Mouse (Mus musculus) induced T-regulatory cell, adult 2 months (primary cell): ENCODE data around the gene Sfpq.
"Not testable (repeated sequence)": the region's sequence is repeated elsewhere in the genome, so short reads cannot be mapped to it uniquely, and the experiment has no call there.

Experiments
- DNase-seq: peaks from one replicate; pipeline ENCODE4 v3.0.0-alpha.2; 2012; ENCODE audit warnings: low read depth

Sfpq gene

DNA sequence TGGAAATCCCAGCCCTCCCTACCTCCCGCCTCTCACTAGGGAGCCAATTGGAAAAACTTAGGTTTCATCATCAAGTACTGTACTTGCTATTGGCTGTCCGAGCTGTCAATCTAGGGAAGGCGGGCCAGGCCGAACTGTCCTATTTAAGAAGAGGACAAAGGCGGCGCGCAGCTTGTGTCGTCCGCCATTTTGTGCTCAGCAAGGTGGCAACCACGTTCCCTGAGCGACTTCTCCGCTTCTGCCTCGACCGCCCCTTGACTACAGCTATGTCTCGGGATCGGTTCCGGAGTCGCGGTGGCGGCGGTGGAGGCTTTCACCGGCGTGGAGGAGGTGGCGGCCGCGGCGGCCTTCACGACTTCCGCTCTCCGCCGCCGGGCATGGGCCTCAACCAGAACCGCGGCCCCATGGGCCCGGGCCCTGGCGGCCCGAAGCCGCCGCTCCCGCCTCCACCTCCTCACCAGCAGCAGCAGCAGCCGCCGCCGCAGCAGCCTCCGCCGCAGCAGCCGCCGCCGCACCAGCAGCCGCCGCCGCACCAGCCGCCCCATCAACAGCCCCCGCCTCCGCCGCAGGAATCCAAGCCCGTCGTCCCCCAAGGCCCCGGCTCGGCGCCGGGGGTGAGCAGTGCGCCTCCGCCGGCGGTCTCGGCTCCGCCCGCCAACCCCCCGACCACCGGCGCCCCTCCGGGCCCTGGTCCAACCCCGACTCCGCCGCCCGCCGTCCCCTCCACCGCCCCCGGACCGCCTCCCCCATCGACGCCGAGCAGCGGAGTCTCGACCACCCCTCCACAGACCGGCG lies at the start of gene Sfpq:
TSS of gene Sfpq (plus strand) at position 174 of the 795 bp plus-strand sequence.
- peak; percentile 100 for DNase-seq

DNA sequence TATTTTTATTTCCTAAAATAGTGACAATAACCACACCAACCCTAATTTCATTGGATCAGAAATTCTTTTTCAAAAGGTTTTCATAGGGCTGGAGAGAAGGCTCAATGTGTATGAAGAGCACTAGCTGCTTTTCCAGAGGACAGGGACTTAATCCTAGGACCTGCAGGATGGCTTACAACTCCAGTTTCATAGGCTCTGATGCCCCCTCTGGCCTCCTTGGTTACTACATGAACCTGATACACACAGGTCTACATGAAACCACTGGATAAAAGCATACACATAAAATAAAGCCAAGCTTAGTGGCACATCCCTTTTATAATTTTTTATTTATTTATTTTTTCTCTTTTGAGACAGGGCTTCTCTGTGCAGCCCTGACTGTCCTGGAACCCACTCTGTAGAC lies 43.7 kb upstream of the Sfpq start:
- peak; percentile 60 for DNase-seq

DNA sequence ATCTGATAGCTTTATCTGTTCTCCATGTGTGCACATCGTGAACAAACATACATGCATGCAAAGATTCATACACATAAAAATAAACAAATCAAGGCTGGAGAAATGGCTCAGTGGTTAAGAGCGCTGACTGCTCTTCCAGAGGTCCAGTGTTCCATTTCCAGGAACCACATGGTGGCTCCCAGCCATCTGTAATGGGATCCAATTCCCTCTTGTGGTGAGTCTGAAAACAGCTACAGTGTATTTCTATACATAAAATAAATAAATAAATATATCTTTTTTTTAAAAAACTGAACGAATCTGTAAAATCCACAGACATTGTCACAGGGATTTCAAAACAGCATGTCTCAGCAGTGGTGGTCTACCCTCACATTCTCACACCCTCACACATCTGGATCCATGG lies 42.4 kb upstream of the Sfpq start:
- no peak for DNase-seq

- DNase-seq, result no peak
Observed at GRCm38 (mm10) chr4:126983321-126983720, 37.8 kb upstream of the Sfpq start.

GRCm38 (mm10) chr4:126983736-126984525 lies 37.2 kb upstream of the Sfpq start:
- DNase-seq, result not testable (repeated sequence)

DNA sequence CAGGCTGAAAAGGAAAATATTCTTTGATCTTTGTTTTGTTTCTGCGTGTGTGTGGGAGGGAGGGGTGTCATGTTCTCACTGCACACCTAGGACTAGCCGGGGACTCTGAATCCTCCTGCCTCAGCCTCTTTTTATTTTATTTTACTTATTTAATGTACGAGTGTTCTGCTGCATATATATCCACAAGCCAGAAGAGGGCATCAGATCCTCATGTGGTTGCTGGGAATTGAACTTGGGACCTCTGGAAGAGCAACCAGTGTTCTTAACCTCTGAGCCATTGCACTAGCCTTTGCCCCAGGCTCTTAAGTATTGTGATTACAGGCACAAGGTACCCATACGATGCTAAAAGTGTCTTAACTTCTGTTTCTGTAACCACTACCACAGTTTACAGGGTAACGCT lies 34.4 kb upstream of the Sfpq start:
- DNase-seq, result no peak

DNA sequence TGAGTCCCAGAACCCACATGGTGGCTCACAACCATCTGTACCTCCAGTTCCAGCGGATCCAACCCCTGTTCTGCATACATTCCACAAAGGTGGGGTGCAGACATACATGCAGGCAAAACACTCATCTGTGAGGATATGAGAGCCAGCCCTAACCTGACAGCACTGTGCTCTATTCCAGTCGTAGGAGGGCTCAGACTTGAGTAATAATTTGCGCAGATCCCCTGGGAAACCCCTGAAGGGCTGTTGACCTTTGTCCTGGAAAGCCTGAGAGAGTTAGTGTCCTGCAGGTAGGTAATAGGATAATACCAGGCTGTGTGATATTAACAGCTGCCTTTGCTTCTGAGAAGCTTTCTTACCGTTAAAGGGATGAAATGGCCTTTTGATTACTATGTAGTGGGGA lies 32.6 kb upstream of the Sfpq start:
- DNase-seq, result no peak

DNA sequence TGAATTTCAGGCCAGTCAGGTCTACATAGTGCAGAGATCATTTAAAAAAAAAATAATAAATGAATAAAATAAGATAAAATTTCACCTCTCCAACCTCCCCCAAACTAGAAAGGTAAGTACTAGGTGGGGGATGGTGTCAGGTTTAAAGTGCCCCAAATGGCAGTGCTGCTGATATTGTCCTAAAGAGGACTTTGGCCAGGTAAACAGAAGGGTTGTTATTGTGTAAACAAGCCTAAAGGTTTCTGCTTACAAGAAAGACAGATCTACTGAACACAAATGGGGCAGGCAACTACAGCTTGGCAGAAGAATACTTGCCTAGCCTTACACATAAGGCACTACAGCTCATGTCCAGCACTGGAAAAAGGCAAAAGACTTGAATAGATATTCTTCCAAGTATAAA lies 30.6 kb upstream of the Sfpq start:
- no peak for DNase-seq

DNA sequence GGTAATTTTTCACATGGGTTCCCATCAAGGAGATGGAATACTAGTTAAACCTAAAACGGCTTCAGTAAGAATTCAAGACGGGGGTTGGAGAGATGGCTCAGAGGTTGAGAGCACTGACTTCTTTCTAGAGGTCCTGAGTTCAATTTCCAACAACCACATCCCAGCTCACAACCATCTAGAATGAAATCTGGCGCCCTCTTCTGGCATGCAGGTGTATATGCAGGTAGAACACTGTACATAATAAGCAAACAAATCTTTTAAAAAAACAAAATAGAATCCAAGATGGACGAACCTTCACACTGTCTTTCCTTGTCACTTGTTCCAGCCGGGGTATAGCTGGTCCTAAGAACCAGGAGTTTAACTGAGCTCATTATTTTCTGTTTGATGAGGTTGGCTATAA lies 28.8 kb upstream of the Sfpq start:
- DNase-seq, result peak; percentile 81

GRCm38 (mm10) chr4:126999372-126999771 lies 21.8 kb upstream of the Sfpq start:
- not testable (repeated sequence) for DNase-seq

DNA sequence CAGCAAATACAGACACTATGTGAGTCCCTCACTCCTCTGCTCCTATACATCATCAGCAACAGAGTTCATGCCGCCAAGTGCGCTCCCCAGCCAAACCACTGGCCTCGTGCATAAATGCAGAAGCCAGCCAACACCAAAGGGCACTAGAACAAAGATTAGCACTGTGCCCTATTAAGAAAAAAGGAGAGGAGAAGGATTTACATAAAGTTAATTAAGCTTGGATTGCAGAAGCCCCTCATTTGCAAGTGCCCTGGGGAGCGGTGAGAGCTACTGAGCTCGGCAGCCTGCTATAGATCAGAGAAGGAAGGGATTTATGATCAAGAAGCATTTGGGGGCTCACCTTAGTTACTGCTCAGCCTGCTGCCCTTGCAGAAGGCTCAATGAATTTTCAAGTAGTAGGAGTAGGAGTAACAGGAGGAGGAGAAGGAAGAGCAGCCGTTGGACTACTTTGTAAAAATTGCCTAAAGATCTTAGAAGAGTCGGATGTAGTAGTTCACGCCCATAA lies 20.5 kb upstream of the Sfpq start:
- DNase-seq, result no peak

DNA sequence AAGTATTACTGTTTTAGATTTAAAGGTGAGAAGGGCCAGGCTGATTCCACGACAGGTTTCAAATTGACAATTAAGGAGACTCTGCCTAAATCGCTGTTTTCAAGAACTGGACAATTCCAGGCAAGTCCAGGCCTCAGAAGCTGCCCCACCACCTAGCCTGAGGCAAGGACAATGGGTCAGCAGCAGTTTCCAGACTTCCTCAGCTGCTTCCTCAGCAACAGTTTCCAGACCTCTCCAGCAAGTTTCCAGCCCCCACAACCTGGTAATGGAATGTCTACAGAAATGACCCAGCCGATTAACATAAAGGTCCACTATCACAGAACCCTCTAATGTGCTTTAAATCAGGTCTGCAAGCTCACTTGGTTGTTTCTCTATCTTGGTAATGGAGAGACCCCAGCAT lies 16.7 kb upstream of the Sfpq start:
- DNase-seq, result no peak

DNA sequence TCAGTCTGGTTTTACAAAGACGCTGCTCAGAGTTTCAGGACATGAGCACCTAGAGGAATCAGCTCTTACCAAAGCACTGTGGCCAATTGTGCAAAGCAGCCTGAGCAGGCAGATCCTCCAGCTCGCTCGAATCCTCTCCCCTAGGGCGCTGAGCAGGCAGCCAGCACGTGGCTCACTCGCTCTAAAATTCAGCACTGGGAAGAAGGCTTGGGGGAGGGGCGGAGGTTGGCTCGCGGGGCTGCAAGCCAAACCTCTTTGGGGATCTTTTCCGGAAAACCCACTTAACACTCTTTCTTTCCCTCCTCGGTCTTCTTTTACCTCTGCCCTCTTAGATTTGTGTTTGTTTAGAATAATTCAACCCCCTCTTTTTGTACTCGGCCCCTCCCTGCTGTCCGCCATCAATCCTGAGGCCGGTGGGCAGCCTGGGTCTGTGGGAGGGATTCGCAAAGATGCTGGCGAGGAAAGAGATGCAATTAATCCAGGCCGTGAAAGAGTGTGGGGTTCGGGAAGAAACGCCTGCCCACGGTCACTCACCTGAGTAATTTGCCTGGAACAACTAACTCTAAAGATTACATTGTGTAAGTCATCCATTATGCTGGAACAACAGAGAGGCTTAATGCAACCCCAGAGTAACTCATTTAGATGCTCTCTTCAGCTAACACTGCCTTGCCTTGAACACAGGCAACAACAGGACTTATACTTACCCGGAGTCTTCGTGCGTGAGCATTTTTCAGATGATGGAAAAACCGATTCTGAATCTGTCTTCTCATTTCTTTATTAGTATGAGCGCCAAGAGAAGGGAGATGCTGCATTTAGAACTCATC lies 15.8 kb upstream of the Sfpq start:
- DNase-seq, result no peak

- DNase-seq, result peak; percentile 95
Observed at GRCm38 (mm10) chr4:127015294-127015993, 5.7 kb upstream of the Sfpq start.

DNA sequence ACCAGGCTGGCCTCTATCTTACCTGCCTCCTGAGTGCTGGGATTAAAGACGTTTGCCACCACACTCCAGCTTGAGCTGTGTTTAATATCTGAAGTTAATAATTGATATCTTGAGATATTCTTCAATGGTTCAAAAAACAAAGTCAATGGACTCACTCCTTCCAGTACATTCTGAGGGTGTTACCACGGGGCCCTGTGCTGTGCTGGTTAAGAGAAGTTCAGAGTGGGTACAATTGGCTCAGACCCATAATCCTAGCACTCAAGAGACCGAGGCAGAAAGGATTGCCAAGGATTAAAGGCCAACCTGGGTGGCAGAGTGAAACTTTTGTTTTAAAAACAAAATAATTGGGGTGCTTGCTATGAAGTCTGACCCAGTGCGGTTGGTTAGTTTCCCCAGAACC lies 4.8 kb upstream of the Sfpq start:
- DNase-seq, result peak; percentile 23

DNA sequence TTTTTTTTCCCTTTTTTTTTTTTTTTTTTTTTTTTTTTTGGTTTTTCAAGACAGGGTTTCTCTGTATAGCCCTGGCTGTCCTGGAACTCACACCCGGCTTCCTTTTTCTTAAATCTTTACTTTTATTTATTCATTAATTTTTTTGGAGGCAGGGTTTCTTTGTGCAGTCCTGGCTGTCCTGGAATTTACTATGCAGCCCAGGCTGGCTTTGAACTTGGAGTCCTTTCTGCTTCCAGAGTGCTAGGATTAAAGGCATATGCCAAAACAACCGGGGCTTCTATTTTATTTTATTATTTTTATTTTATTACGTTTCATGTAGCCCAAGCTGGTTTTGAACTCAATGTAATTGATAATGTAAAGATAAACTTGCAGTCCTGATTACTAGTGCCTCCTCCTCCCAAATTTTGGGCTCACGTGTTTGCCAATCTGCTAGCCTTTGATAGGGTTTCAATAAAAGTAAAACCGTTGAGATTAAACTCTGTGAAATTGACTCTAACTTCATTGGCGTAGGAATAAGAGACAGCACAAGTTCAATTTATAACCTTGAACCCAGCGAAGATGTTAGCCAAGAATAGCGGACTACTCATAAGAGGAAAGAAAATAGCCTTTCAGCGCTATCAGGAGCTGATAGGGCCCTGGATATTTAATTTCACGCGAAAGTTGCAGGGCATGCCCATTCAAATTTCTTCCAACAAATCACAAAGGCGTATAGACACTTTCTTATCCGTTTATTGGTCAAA lies 543 bp upstream of the Sfpq start:
- DNase-seq, result no peak

DNA sequence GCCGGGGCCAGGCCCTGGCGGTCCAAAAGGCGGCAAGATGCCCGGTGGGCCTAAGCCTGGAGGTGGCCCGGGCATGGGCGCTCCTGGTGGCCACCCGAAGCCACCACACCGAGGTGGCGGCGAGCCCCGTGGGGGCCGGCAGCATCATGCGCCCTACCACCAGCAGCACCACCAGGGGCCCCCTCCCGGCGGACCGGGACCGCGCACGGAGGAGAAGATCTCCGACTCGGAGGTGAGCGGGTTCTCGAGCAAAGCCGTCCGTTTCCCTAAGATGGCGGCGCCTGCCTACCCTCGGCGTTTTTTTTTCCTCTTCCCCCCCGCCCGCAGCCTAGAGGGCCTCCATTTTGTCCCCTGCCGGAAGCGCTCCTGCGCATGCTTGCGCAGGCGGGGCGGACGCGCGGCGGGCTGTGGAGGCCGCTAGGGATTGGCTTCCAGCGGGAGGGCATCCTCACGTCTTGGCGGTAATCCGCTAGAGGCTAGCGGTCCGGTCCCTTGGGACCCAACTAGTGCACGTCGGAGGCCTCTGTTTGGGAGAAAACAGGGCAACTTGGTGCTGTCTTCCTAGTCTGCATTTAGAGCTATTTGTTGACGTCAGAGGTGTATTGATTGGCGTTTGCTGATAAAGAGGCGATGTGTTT lies 984 bp downstream of the Sfpq start:
- DNase-seq, result peak; percentile 96

DNA sequence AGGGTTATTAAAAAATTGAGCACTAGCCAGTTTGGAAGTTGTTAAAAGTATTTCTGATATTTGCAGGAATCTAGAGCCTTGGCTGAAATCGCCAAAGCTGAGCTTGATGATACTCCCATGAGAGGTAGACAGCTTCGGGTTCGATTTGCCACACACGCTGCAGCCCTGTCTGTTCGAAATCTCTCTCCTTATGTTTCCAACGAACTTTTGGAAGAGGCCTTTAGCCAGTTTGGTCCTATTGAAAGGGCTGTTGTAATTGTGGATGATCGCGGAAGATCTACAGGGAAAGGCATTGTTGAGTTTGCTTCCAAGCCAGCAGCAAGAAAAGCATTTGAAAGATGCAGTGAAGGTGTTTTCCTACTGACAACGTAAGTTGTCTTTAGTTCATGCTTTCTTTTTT lies 2.1 kb downstream of the Sfpq start:
- peak; percentile 30 for DNase-seq

GRCm38 (mm10) chr4:127024240-127024639 lies 3.1 kb downstream of the Sfpq start:
- peak; percentile 23 for DNase-seq

DNA sequence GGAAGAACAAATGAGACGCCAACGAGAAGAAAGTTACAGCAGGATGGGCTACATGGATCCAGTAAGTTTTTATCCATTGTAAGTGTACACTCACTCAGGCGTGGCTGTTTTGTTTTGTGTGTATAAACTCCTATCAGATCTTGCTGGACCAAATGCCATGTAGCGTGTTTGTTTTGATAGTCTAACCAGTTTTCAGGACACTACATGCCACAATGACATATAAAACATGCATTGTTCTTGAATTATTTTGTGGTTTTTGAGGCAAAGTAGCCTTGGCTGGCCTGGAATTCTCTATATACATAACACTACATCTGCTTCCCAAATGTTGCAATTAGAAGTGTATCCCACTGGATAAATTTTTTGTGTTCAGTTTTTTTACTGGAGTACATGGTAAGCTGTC lies 5.7 kb downstream of the Sfpq start:
- peak; percentile 28 for DNase-seq
